Mouse (Mus musculus) CH12.LX (cell line): ENCODE results near the gene Rplp1. TPM values are rescaled to one million over a fixed set of nuclear protein-coding genes. Genes with fewer than 3 reads are reported as not detected.

Source experiments
- DNase-seq: peaks from one replicate; pipeline ENCODE4 v3.0.0-alpha.2; 2013; ENCODE audit errors: extremely low read depth
- H3K27ac ChIP-seq: 2 replicates; pipeline ENCODE4 v1.5.1; 2012; ENCODE audit warnings: low read depth, mild to moderate bottlenecking, control low read depth, moderate library complexity; ENCODE audit not compliant: insufficient read depth
- H3K27me3 ChIP-seq: replicated peaks from 2 replicates; pipeline ENCODE3; 2012; ENCODE audit warnings: inconsistent platforms
- H3K36me3 ChIP-seq, 2 experiments: replicated peaks in 1 of 2; 2 replicates each; pipeline versions ENCODE3 to v1.6.1; 2012; ENCODE audit warnings: inconsistent platforms in 1 of 2, low read length in 1 of 2, mild to moderate bottlenecking in 1 of 2, mixed read lengths in 1 of 2, moderate library complexity in 1 of 2; ENCODE audit not compliant: control insufficient read depth in 1 of 2, insufficient read depth in 1 of 2
- H3K4me1 ChIP-seq, 2 experiments: 2 replicates each; pipeline ENCODE4 v1.6.1; 2012; ENCODE audit warnings: inconsistent platforms in 1 of 2, moderate library complexity in 1 of 2; ENCODE audit not compliant: insufficient read depth in 2 of 2, control insufficient read depth in 1 of 2
- H3K4me2 ChIP-seq: 2 replicates; pipeline ENCODE4 v1.6.1; 2012; ENCODE audit warnings: low read depth, mild to moderate bottlenecking, control low read depth; ENCODE audit not compliant: poor library complexity, insufficient read depth, severe bottlenecking
- H3K4me3 ChIP-seq, 3 experiments: fragments of 150-350 bp in 1 of 3; sonication (generic) in 1 of 3; replicated peaks in 1 of 3; 2 replicates each; pipeline versions ENCODE3 to v1.5.1; 2011 to 2012; ENCODE audit warnings: low read depth in 2 of 3, low read length in 2 of 3, mild to moderate bottlenecking in 2 of 3, moderate library complexity in 2 of 3, control low read depth in 1 of 3, improper control_type of control experiment in 1 of 3, inconsistent platforms in 1 of 3, mixed read lengths in 1 of 3; ENCODE audit not compliant: poor library complexity in 1 of 3
- H3K79me2 ChIP-seq: replicated peaks from 2 replicates; pipeline ENCODE4 v1.6.1; 2012; ENCODE audit warnings: mild to moderate bottlenecking, moderate library complexity; ENCODE audit not compliant: control insufficient read depth, poor library complexity, insufficient read depth, severe bottlenecking; ENCODE audit errors: extremely low read depth
- H3K9ac ChIP-seq: 2 replicates; pipeline ENCODE4 v1.6.1; 2012; ENCODE audit warnings: low read depth, mild to moderate bottlenecking, control low read depth, moderate library complexity; ENCODE audit not compliant: insufficient read depth
- H3K9me3 ChIP-seq: replicated peaks from 2 replicates; pipeline ENCODE3; 2012; ENCODE audit warnings: low read length, inconsistent platforms, mixed read lengths
- BHLHE40 ChIP-seq: IDR thresholded peaks from 2 replicates; pipeline ENCODE4 v1.6.1; 2011; ENCODE audit warnings: mild to moderate bottlenecking, low read depth, low read length, improper control_type of control experiment
- CHD1 ChIP-seq: IDR thresholded peaks from 2 replicates; pipeline ENCODE4 v1.6.1; 2012; ENCODE audit warnings: low read depth, low read length, improper control_type of control experiment, inconsistent platforms
- CHD2 ChIP-seq: IDR thresholded peaks from 2 replicates; pipeline ENCODE4 v1.6.1; 2011; ENCODE audit warnings: low read length, improper control_type of control experiment
- CTCF ChIP-seq, 2 experiments: IDR thresholded peaks in 1 of 2; conservative IDR thresholded peaks in 1 of 2; 2 replicates each; pipeline ENCODE4 v1.5.1; 2011 to 2012; ENCODE audit warnings: low read depth in 2 of 2, low read length in 2 of 2, improper control_type of control experiment in 1 of 2, inconsistent platforms in 1 of 2, mild to moderate bottlenecking in 1 of 2, moderate library complexity in 1 of 2
- E2F4 ChIP-seq: IDR thresholded peaks from 2 replicates; pipeline ENCODE4 v1.6.1; 2011; ENCODE audit warnings: low read depth, low read length, improper control_type of control experiment; ENCODE audit not compliant: insufficient replicate concordance
- ELF1 ChIP-seq: IDR thresholded peaks from 2 replicates; pipeline ENCODE4 v1.6.1; 2014; ENCODE audit warnings: low read depth, mild to moderate bottlenecking, inconsistent platforms, low read length, improper control_type of control experiment
- EP300 ChIP-seq: IDR thresholded peaks from 2 replicates; pipeline ENCODE4 v1.6.1; 2011; ENCODE audit warnings: low read length, improper control_type of control experiment
- ETS1 ChIP-seq: conservative IDR thresholded peaks from 2 replicates; pipeline ENCODE4 v1.6.1; 2012; ENCODE audit warnings: low read depth, mild to moderate bottlenecking, inconsistent platforms, low read length, improper control_type of control experiment, moderate library complexity
- GABPA ChIP-seq: IDR thresholded peaks from 2 replicates; pipeline ENCODE4 v1.6.1; 2012; ENCODE audit warnings: low read depth, low read length, improper control_type of control experiment, inconsistent platforms; ENCODE audit not compliant: insufficient replicate concordance
- IRF4 ChIP-seq: IDR thresholded peaks from 2 replicates; pipeline ENCODE4 v1.6.1; 2014; ENCODE audit warnings: low read depth, mild to moderate bottlenecking, inconsistent platforms, low read length, improper control_type of control experiment
- JUND ChIP-seq: conservative IDR thresholded peaks from 2 replicates; pipeline ENCODE4 v1.6.1; 2011; ENCODE audit warnings: low read depth, low read length, improper control_type of control experiment
- KAT2A ChIP-seq: IDR thresholded peaks from 2 replicates; pipeline ENCODE4 v1.6.1; 2012; ENCODE audit warnings: low read length, improper control_type of control experiment, inconsistent platforms; ENCODE audit not compliant: insufficient replicate concordance
- MAFK ChIP-seq: IDR thresholded peaks from 2 replicates; pipeline ENCODE4 v1.6.1; 2011; ENCODE audit warnings: low read length, improper control_type of control experiment; ENCODE audit not compliant: insufficient replicate concordance
- MAX ChIP-seq: IDR thresholded peaks from 2 replicates; pipeline ENCODE4 v1.6.1; 2011; ENCODE audit warnings: low read length, improper control_type of control experiment
- MEF2A ChIP-seq: IDR thresholded peaks from 2 replicates; pipeline ENCODE4 v1.6.1; 2014; ENCODE audit warnings: low read depth, mild to moderate bottlenecking, inconsistent platforms, low read length, improper control_type of control experiment, borderline replicate concordance
- MXI1 ChIP-seq: IDR thresholded peaks from 2 replicates; pipeline ENCODE4 v1.6.1; 2011; ENCODE audit warnings: mild to moderate bottlenecking, low read depth, low read length, improper control_type of control experiment
- NELFE ChIP-seq: IDR thresholded peaks from 2 replicates; pipeline ENCODE4 v1.6.1; 2011; ENCODE audit warnings: low read depth, low read length, improper control_type of control experiment
- POLR2A ChIP-seq: IDR thresholded peaks from 2 replicates; pipeline ENCODE4 v1.6.1; 2011; ENCODE audit warnings: low read depth, mild to moderate bottlenecking, improper control_type of control experiment, low read length
- POLR2AphosphoS2 ChIP-seq: IDR thresholded peaks from 2 replicates; pipeline ENCODE4 v1.6.1; 2011; ENCODE audit warnings: low read depth, low read length, improper control_type of control experiment
- RCOR1 ChIP-seq: conservative IDR thresholded peaks from 2 replicates; pipeline ENCODE4 v1.6.1; 2012; ENCODE audit warnings: low read depth, mild to moderate bottlenecking, inconsistent platforms, low read length, improper control_type of control experiment
- SIN3A ChIP-seq: IDR thresholded peaks from 2 replicates; pipeline ENCODE4 v1.6.1; 2012; ENCODE audit warnings: low read length, improper control_type of control experiment, inconsistent platforms
- SMC3 ChIP-seq: IDR thresholded peaks from 2 replicates; pipeline ENCODE4 v1.6.1; 2011; ENCODE audit warnings: low read depth, low read length, improper control_type of control experiment
- TBP ChIP-seq: conservative IDR thresholded peaks from 2 replicates; pipeline ENCODE4 v1.6.1; 2011; ENCODE audit warnings: low read depth, low read length, improper control_type of control experiment
- TCF12 ChIP-seq: IDR thresholded peaks from 2 replicates; pipeline ENCODE4 v1.6.1; 2014; ENCODE audit warnings: low read depth, mild to moderate bottlenecking, inconsistent platforms, low read length, improper control_type of control experiment
- UBTF ChIP-seq: IDR thresholded peaks from 2 replicates; pipeline ENCODE4 v1.6.1; 2012; ENCODE audit warnings: low read depth, mild to moderate bottlenecking, inconsistent platforms, low read length, improper control_type of control experiment, moderate library complexity
- USF1 ChIP-seq: IDR thresholded peaks from 2 replicates; pipeline ENCODE4 v1.6.1; 2014; ENCODE audit warnings: low read depth, mild to moderate bottlenecking, inconsistent platforms, low read length, improper control_type of control experiment
- ZC3H11A ChIP-seq: IDR thresholded peaks from 2 replicates; pipeline ENCODE4 v1.6.1; 2012; ENCODE audit warnings: low read depth, mild to moderate bottlenecking, inconsistent platforms, low read length, improper control_type of control experiment
- ZKSCAN1 ChIP-seq: IDR thresholded peaks from 2 replicates; pipeline ENCODE4 v1.6.1; 2012; ENCODE audit warnings: low read depth, inconsistent platforms, low read length, improper control_type of control experiment, borderline replicate concordance
- ZNF384 ChIP-seq: IDR thresholded peaks from 2 replicates; pipeline ENCODE4 v1.6.1; 2012; ENCODE audit warnings: low read depth, low read length, improper control_type of control experiment, inconsistent platforms
- dilution Hi-C: fragments of 300-500 bp; cut with MboI; formaldehyde crosslinking; loops from 2 replicates; pipeline ENCODE4 v1.14.3; 2020; ENCODE audit warnings: low sequenced_read_pairs; ENCODE audit not compliant: extremely low pct_unique_long_range_greater_than_20kb, extremely low pct_ligation_motif_present
- in situ Hi-C: fragments of 300-500 bp; cut with MboI; formaldehyde crosslinking; loops from 3 replicates; pipeline ENCODE4 v1.14.3; 2019; ENCODE audit warnings: low sequenced_read_pairs, low pct_ligation_motif_present, low pct_unique_long_range_greater_than_20kb, mixed read lengths
- polyA plus RNA-seq: library from polyadenylated mRNA; unstranded; fragments of >175 nt; gene quantifications from 2 replicates; pipeline ENCODE4 v1.2.1, GENCODE M21; 2012; ENCODE audit warnings: low read depth; ENCODE audit not compliant: insufficient read length
- total RNA-seq, 2 experiments: library from RNA; depleted of rRNA; stranded (reverse); fragments of 300-350 nt in 1 of 2; fragments of >200 nt in 1 of 2; gene quantifications; 2 replicates each; pipeline ENCODE4 v1.2.3; 2012 to 2014

Rplp1 gene
- total and polyA plus RNA-seq, 3 experiments = 6,276 to 13,782 (median 7,835) TPM

GRCm38 (mm10) chr9:61963356-61963755 lies 49.0 kb upstream of the Rplp1 start:
- Histone ChIP-seq H3K79me2 (no peaks in the 10 kb centered on the region), H3K4me1 (peaks cover 61 to 82% of the 10 kb centered on the region in 2 experiments), H3K4me3 (peak overlapping the region in 1 of 3 experiments; percentile 8), H3K4me2 (peak overlapping the region; percentile 59), H3K9ac (peak overlapping the region; percentile 14), H3K27ac (peak overlapping the region; percentile 92), H3K36me3 (no peaks in the 10 kb centered on the region), H3K27me3 (no peaks in the 10 kb centered on the region), H3K9me3 (no peaks in the 10 kb centered on the region)
- dilution Hi-C loops = no loop called here
- DNase-seq = peak; percentile 91
- in situ Hi-C loops = no loop called here
- peak; percentile 77 for TF ChIP-seq EP300
- no peak for TF ChIP-seq E2F4
- peak; percentile 53 for TF ChIP-seq CHD2
- TF ChIP-seq BHLHE40 = peak; percentile 78
- TF ChIP-seq IRF4 = peak; percentile 78
- TF ChIP-seq TBP = 0 out of 2 replicates have a peak, but pooled peaks have one; percentile 18
- TF ChIP-seq MEF2A = peak; percentile 77
- 0 out of 2 replicates have a peak, but pooled peaks have one; percentile 63 for TF ChIP-seq RCOR1
- TF ChIP-seq UBTF = no peak
- peak; percentile 53; the same call in 1 of the 2 replicates for TF ChIP-seq MAX
- TF ChIP-seq CTCF (conservative IDR thresholded peaks at IDR 0.05 in 1 of 2, IDR thresholded peaks at IDR 0.05 in 1 of 2; ENCODE audit: low read depth in 2 of 2, low read length in 2 of 2) = no peak
- peak; percentile 73; the same call in 1 of the 2 replicates for TF ChIP-seq TCF12
- no peak for TF ChIP-seq POLR2AphosphoS2
- TF ChIP-seq MXI1 = peak; percentile 78; the same call in 1 of the 2 replicates
- peak; percentile 87 for TF ChIP-seq ETS1
- 0 out of 2 replicates have a peak, but pooled peaks have one; percentile 42 for TF ChIP-seq KAT2A
- TF ChIP-seq MAFK = no peak
- peak; percentile 65; the same call in 1 of the 2 replicates for TF ChIP-seq CHD1
- peak; percentile 58; the same call in 1 of the 2 replicates for TF ChIP-seq SIN3A

GRCm38 (mm10) chr9:61961181-61961580 lies 46.8 kb upstream of the Rplp1 start:
- dilution Hi-C loops = no loop called here
- Histone ChIP-seq H3K36me3 (peaks cover 0 to 6% of the 10 kb centered on the region in 2 experiments), H3K79me2 (no peaks in the 10 kb centered on the region), H3K9me3 (no peaks in the 10 kb centered on the region), H3K4me1 (peaks cover 55 to 68% of the 10 kb centered on the region in 2 experiments), H3K27ac (peak overlapping the region; percentile 70; the same call in 1 of the 2 replicates), H3K27me3 (no peaks in the 10 kb centered on the region), H3K4me3 (peak overlapping the region in 1 of 3 experiments; percentile 33), H3K9ac (no peak overlapping the region), H3K4me2 (no peak overlapping the region)
- DNase-seq = no peak
- in situ Hi-C loops = no loop called here
- TF ChIP-seq ZNF384 (no peak), TBP (no peak), ZC3H11A (no peak), CHD1 (no peak), MAX (no peak), JUND (no peak), SMC3 (no peak), CHD2 (no peak), POLR2AphosphoS2 (no peak), ZKSCAN1 (no peak), ELF1 (no peak), ETS1 (no peak), MAFK (no peak), POLR2A (no peak), NELFE (no peak), IRF4 (no peak), GABPA (no peak), USF1 (no peak)
